Mouse (Mus musculus): Measurements from ENCODE around the gene Olfr464. TPM values are rescaled to one million over a fixed set of nuclear protein-coding genes. Genes with fewer than 3 reads are reported as not detected.
"Not testable (repeated sequence)": the region's sequence is repeated elsewhere in the genome, so short reads cannot be mapped to it uniquely, and the experiment has no call there.

Gene Olfr464
- polyA plus RNA-seq, 2 experiments: not detected

- 80% methylated on average over 2 of the region's 2 CpGs for WGBS
- H3K9ac ChIP-seq (ENCODE audit: low read depth, low read length, severe bottlenecking): no peak overlapping the region
- H3K4me3 ChIP-seq (replicated peaks; ENCODE audit: low read length): no peak overlapping the region
- no peak for DNase-seq (ENCODE audit: low spot score)
- no peak overlapping the region for H3K4me2 ChIP-seq (replicated peaks; ENCODE audit: low read depth, low read length, severe bottlenecking)
- TF ChIP-seq POLR2A (IDR thresholded peaks at IDR 0.05; ENCODE audit: borderline replicate concordance, extremely low read depth, insufficient read depth, insufficient read length): no peak
- H3K36me3 ChIP-seq (ENCODE audit: control insufficient read depth, insufficient read depth, low read length): no peaks in the 10 kb centered on the region
- no peaks in the 10 kb centered on the region for H3K9me3 ChIP-seq (ENCODE audit: control insufficient read depth, low read length)
- H3K27me3 ChIP-seq (ENCODE audit: control insufficient read depth, insufficient read depth, low read length): no peaks in the 10 kb centered on the region
- H3K4me1 ChIP-seq (ENCODE audit: control insufficient read depth, insufficient read depth, low read length): peaks cover 7% of the 10 kb centered on the region; the same call in 1 of the 2 replicates
- ATAC-seq (ENCODE audit: low FRiP score, low read depth): no peak
- H3K27ac ChIP-seq (replicated peaks; ENCODE audit: low read depth, low read length): no peak overlapping the region
Observed at GRCm38 (mm10) chr11:87870096-87870495, 50.7 kb downstream of the Olfr464 start.

GRCm38 (mm10) chr11:87866891-87867290 lies 53.9 kb downstream of the Olfr464 start:
- not testable (repeated sequence) for H3K9me3 ChIP-seq (ENCODE audit: control insufficient read depth, low read length); ATAC-seq (ENCODE audit: low FRiP score, low read depth); H3K4me1 ChIP-seq (ENCODE audit: control insufficient read depth, insufficient read depth, low read length); H3K4me3 ChIP-seq (replicated peaks; ENCODE audit: low read length); H3K9ac ChIP-seq (ENCODE audit: low read depth, low read length, severe bottlenecking); H3K4me2 ChIP-seq (replicated peaks; ENCODE audit: low read depth, low read length, severe bottlenecking); H3K27me3 ChIP-seq (ENCODE audit: control insufficient read depth, insufficient read depth, low read length); H3K27ac ChIP-seq (replicated peaks; ENCODE audit: low read depth, low read length); H3K36me3 ChIP-seq (ENCODE audit: control insufficient read depth, insufficient read depth, low read length); DNase-seq (ENCODE audit: low spot score)
- WGBS: 88% methylated on average over 1 of the region's 2 CpGs

Other genes starting within 250 kb of the Olfr464 start
- 106 and 121 TPM in 2 replicates for gene Supt4a, start 183.4 kb downstream of the Olfr464 start, polyA plus RNA-seq (2012; rRNA removed)
- gene Supt4a, start 183.4 kb downstream of the Olfr464 start, polyA plus RNA-seq (2014; fragmentation: Nextera tagmentation; extraction: Ambion mirVana): 167 and 181 TPM in 2 replicates
- gene Tspoap1, start 160.4 kb downstream of the Olfr464 start, polyA plus RNA-seq (2012; rRNA removed): 6.5 and 7.3 TPM in 2 replicates
- gene Tspoap1, start 160.4 kb downstream of the Olfr464 start, polyA plus RNA-seq (2014; fragmentation: Nextera tagmentation; extraction: Ambion mirVana): 2.2 and 2.9 TPM in 2 replicates
- 1.1 and 3.3 TPM in 2 replicates for gene Mpo, start 127.4 kb downstream of the Olfr464 start, polyA plus RNA-seq (2012; rRNA removed)
- gene Mpo, start 127.4 kb downstream of the Olfr464 start, polyA plus RNA-seq (2014; fragmentation: Nextera tagmentation; extraction: Ambion mirVana): 1.7 TPM in 2 replicates
- gene Lpo, start 92.7 kb downstream of the Olfr464 start, polyA plus RNA-seq (2012; rRNA removed): 0.04 and 0.06 TPM in 2 replicates
- gene Lpo, start 92.7 kb downstream of the Olfr464 start, polyA plus RNA-seq (2014; fragmentation: Nextera tagmentation; extraction: Ambion mirVana): 0.07 TPM in 1 of 2 replicates, not detected in the other
- gene Mks1, start 67.8 kb downstream of the Olfr464 start, polyA plus RNA-seq (2012; rRNA removed): 31.0 and 37.3 TPM in 2 replicates
- gene Mks1, start 67.8 kb downstream of the Olfr464 start, polyA plus RNA-seq (2014; fragmentation: Nextera tagmentation; extraction: Ambion mirVana): 12.8 and 14.3 TPM in 2 replicates
- 0.80 and 1.2 TPM in 2 replicates for gene Epx, start 45.4 kb downstream of the Olfr464 start, polyA plus RNA-seq (2012; rRNA removed)
- 0.40 and 1.2 TPM in 2 replicates for gene Epx, start 45.4 kb downstream of the Olfr464 start, polyA plus RNA-seq (2014; fragmentation: Nextera tagmentation; extraction: Ambion mirVana)
- gene Olfr462, start 28.7 kb downstream of the Olfr464 start, polyA plus RNA-seq (2012; rRNA removed): not detected in 2 replicates
- not detected in 2 replicates for gene Olfr462, start 28.7 kb downstream of the Olfr464 start, polyA plus RNA-seq (2014; fragmentation: Nextera tagmentation; extraction: Ambion mirVana)
- not detected in 2 replicates for gene Olfr463, start 23.6 kb downstream of the Olfr464 start, polyA plus RNA-seq (2012; rRNA removed)
- gene Olfr463, start 23.6 kb downstream of the Olfr464 start, polyA plus RNA-seq (2014; fragmentation: Nextera tagmentation; extraction: Ambion mirVana): not detected in 2 replicates
- gene Dynll2, start 66.6 kb upstream of the Olfr464 start, polyA plus RNA-seq (2012; rRNA removed): 71.7 and 84.3 TPM in 2 replicates
- gene Dynll2, start 66.6 kb upstream of the Olfr464 start, polyA plus RNA-seq (2014; fragmentation: Nextera tagmentation; extraction: Ambion mirVana): 12.8 and 13.7 TPM in 2 replicates
- 524 and 556 TPM in 2 replicates for gene Srsf1, start 126.4 kb upstream of the Olfr464 start, polyA plus RNA-seq (2012; rRNA removed)
- 338 and 354 TPM in 2 replicates for gene Srsf1, start 126.4 kb upstream of the Olfr464 start, polyA plus RNA-seq (2014; fragmentation: Nextera tagmentation; extraction: Ambion mirVana)
- gene Vezf1, start 147.3 kb upstream of the Olfr464 start, polyA plus RNA-seq (2012; rRNA removed): 35.3 and 38.9 TPM in 2 replicates
- 42.7 and 44.1 TPM in 2 replicates for gene Vezf1, start 147.3 kb upstream of the Olfr464 start, polyA plus RNA-seq (2014; fragmentation: Nextera tagmentation; extraction: Ambion mirVana)
- gene Cuedc1, start 177.1 kb upstream of the Olfr464 start, polyA plus RNA-seq (2012; rRNA removed): 40.6 and 44.5 TPM in 2 replicates
- gene Cuedc1, start 177.1 kb upstream of the Olfr464 start, polyA plus RNA-seq (2014; fragmentation: Nextera tagmentation; extraction: Ambion mirVana): 20.9 and 25.5 TPM in 2 replicates

Data from limb, embryonic 14.5 days (tissue).